Mouse (Mus musculus) MEL (cell line): ENCODE data around the gene Robo3. TPM values are rescaled to one million over a fixed set of nuclear protein-coding genes. Genes with fewer than 3 reads are reported as not detected.

Experiments used
- DNase-seq: peaks from one replicate; pipeline ENCODE4 v3.0.0; 2011; ENCODE audit warnings: low read depth, low spot score
- H3K27ac ChIP-seq: 2 replicates; pipeline ENCODE4 v1.5.1; 2012; ENCODE audit warnings: low read depth, mild to moderate bottlenecking, control low read depth, low read length, moderate library complexity; ENCODE audit not compliant: control insufficient read depth
- H3K27me3 ChIP-seq, 2 experiments: fragments of 150-350 bp in 1 of 2; sonication (generic) in 1 of 2; 2 replicates each; pipeline ENCODE4 v1.6.1; 2012; ENCODE audit warnings: low read length in 2 of 2, mild to moderate bottlenecking in 2 of 2, improper control_type of control experiment in 1 of 2, moderate library complexity in 1 of 2; ENCODE audit not compliant: insufficient read depth in 2 of 2, control insufficient read depth in 1 of 2
- H3K36me3 ChIP-seq, 2 experiments: 2 replicates each; pipeline ENCODE4 v1.6.1; 2012 to 2014; ENCODE audit warnings: low read length in 2 of 2, improper control_type of control experiment in 1 of 2, inconsistent platforms in 1 of 2, mild to moderate bottlenecking in 1 of 2; ENCODE audit not compliant: insufficient read depth in 2 of 2, control insufficient read depth in 1 of 2
- H3K4me1 ChIP-seq, 2 experiments: fragments of 150-350 bp in 1 of 2; sonication (generic) in 1 of 2; 2 replicates each; pipeline ENCODE4 v1.6.1; 2012; ENCODE audit warnings: low read length in 2 of 2, improper control_type of control experiment in 1 of 2, mild to moderate bottlenecking in 1 of 2; ENCODE audit not compliant: insufficient read depth in 2 of 2, control insufficient read depth in 1 of 2
- H3K4me3 ChIP-seq, 2 experiments: fragments of 150-350 bp in 1 of 2; sonication (generic) in 1 of 2; 2 replicates each; pipeline ENCODE4 v1.5.1; 2012; ENCODE audit warnings: low read depth in 2 of 2, low read length in 2 of 2, mild to moderate bottlenecking in 2 of 2, moderate library complexity in 2 of 2, control low read depth in 1 of 2, improper control_type of control experiment in 1 of 2; ENCODE audit not compliant: control insufficient read depth in 1 of 2, insufficient read depth in 1 of 2
- H3K79me2 ChIP-seq: 2 replicates; pipeline ENCODE4 v1.6.1; 2012; ENCODE audit warnings: mild to moderate bottlenecking, low read length, moderate library complexity; ENCODE audit not compliant: control insufficient read depth, poor library complexity, insufficient read depth
- H3K9ac ChIP-seq: 2 replicates; pipeline ENCODE4 v1.6.1; 2012; ENCODE audit warnings: low read depth, mild to moderate bottlenecking, control low read depth, low read length, moderate library complexity; ENCODE audit not compliant: control insufficient read depth, poor library complexity, severe bottlenecking
- H3K9me3 ChIP-seq: fragments of 150-350 bp; sonication (generic); replicated peaks from 2 replicates; pipeline ENCODE4 v1.6.1; 2012; ENCODE audit warnings: mild to moderate bottlenecking, low read length, improper control_type of control experiment, moderate library complexity; ENCODE audit not compliant: insufficient read depth
- BHLHE40 ChIP-seq: IDR thresholded peaks from 2 replicates; pipeline ENCODE4 v1.6.1; 2012; ENCODE audit warnings: low read depth, mild to moderate bottlenecking, inconsistent platforms, low read length, improper control_type of control experiment, borderline replicate concordance
- CHD2 ChIP-seq: IDR thresholded peaks from 2 replicates; pipeline ENCODE4 v1.6.1; 2011; ENCODE audit warnings: low read length, improper control_type of control experiment
- E2F4 ChIP-seq: IDR thresholded peaks from 2 replicates; pipeline ENCODE4 v1.6.1; 2011; ENCODE audit warnings: low read depth, low read length, improper control_type of control experiment, borderline replicate concordance
- ETS1 ChIP-seq: IDR thresholded peaks from 2 replicates; pipeline ENCODE4 v1.6.1; 2012; ENCODE audit warnings: low read depth, mild to moderate bottlenecking, inconsistent platforms, low read length, improper control_type of control experiment, moderate library complexity
- GABPA ChIP-seq: IDR thresholded peaks from 2 replicates; pipeline ENCODE4 v1.6.1; 2012; ENCODE audit warnings: low read depth, mild to moderate bottlenecking, inconsistent platforms, low read length, improper control_type of control experiment, moderate library complexity
- GATA1 ChIP-seq: IDR thresholded peaks from 2 replicates; pipeline ENCODE4 v1.6.1; 2011; ENCODE audit warnings: low read depth, low read length, improper control_type of control experiment
- HCFC1 ChIP-seq: IDR thresholded peaks from 2 replicates; pipeline ENCODE4 v1.6.1; 2012; ENCODE audit warnings: low read depth, mild to moderate bottlenecking, inconsistent platforms, low read length, improper control_type of control experiment, moderate library complexity
- KAT2A ChIP-seq: conservative IDR thresholded peaks from 2 replicates; pipeline ENCODE4 v1.6.1; 2012; ENCODE audit warnings: low read depth, low read length, improper control_type of control experiment, inconsistent platforms
- MAX ChIP-seq: IDR thresholded peaks from 2 replicates; pipeline ENCODE4 v1.6.1; 2011; ENCODE audit warnings: low read length, improper control_type of control experiment
- MAZ ChIP-seq: IDR thresholded peaks from 2 replicates; pipeline ENCODE4 v1.6.1; 2012; ENCODE audit warnings: low read depth, mild to moderate bottlenecking, inconsistent platforms, low read length, improper control_type of control experiment
- MEF2A ChIP-seq: IDR thresholded peaks from 2 replicates; pipeline ENCODE4 v1.6.1; 2014; ENCODE audit warnings: low read depth, mild to moderate bottlenecking, inconsistent platforms, low read length, improper control_type of control experiment; ENCODE audit not compliant: poor library complexity, insufficient replicate concordance, severe bottlenecking; ENCODE audit errors: extremely low read depth
- MYB ChIP-seq: IDR thresholded peaks from 2 replicates; pipeline ENCODE4 v1.6.1; 2011; ENCODE audit warnings: mild to moderate bottlenecking, low read depth, low read length, improper control_type of control experiment
- MYC ChIP-seq: IDR thresholded peaks from 2 replicates; pipeline ENCODE4 v1.6.1; 2011; ENCODE audit warnings: low read depth, mild to moderate bottlenecking, low read length, improper control_type of control experiment, moderate library complexity
- NRF1 ChIP-seq: IDR thresholded peaks from 2 replicates; pipeline ENCODE4 v1.6.1; 2014; ENCODE audit warnings: low read depth, mild to moderate bottlenecking, inconsistent platforms, low read length, improper control_type of control experiment, moderate library complexity; ENCODE audit not compliant: poor library complexity, insufficient read depth, severe bottlenecking
- POLR2AphosphoS5 ChIP-seq: IDR thresholded peaks from 2 replicates; pipeline ENCODE4 v1.6.1; 2012; ENCODE audit warnings: low read depth, borderline replicate concordance, mild to moderate bottlenecking, inconsistent platforms, low read length, moderate library complexity, mixed read lengths
- RCOR1 ChIP-seq: IDR thresholded peaks from 2 replicates; pipeline ENCODE4 v1.6.1; 2012; ENCODE audit warnings: low read depth, mild to moderate bottlenecking, inconsistent platforms, low read length, improper control_type of control experiment
- SMC3 ChIP-seq: IDR thresholded peaks from 2 replicates; pipeline ENCODE4 v1.6.1; 2011; ENCODE audit warnings: low read depth, low read length, improper control_type of control experiment
- TBP ChIP-seq: IDR thresholded peaks from 2 replicates; pipeline ENCODE4 v1.8.0; 2011; ENCODE audit warnings: low read depth, low read length, improper control_type of control experiment
- TCF12 ChIP-seq: IDR thresholded peaks from 2 replicates; pipeline ENCODE4 v1.6.1; 2014; ENCODE audit warnings: low read depth, mild to moderate bottlenecking, inconsistent platforms, low read length, improper control_type of control experiment, moderate library complexity
- USF1 ChIP-seq: IDR thresholded peaks from 2 replicates; pipeline ENCODE4 v1.6.1; 2014; ENCODE audit warnings: low read depth, mild to moderate bottlenecking, inconsistent platforms, low read length, improper control_type of control experiment, moderate library complexity
- USF2 ChIP-seq, 2 experiments: IDR thresholded peaks; 2 replicates each; pipeline ENCODE4 v1.6.1; 2011 to 2012; ENCODE audit warnings: improper control_type of control experiment in 2 of 2, low read length in 2 of 2, borderline replicate concordance in 1 of 2, inconsistent platforms in 1 of 2, low read depth in 1 of 2, mild to moderate bottlenecking in 1 of 2; ENCODE audit not compliant: insufficient read depth in 1 of 2
- ZKSCAN1 ChIP-seq: IDR thresholded peaks from 2 replicates; pipeline ENCODE4 v1.6.1; 2012; ENCODE audit warnings: low read depth, mild to moderate bottlenecking, inconsistent platforms, low read length, improper control_type of control experiment, moderate library complexity
- ZMIZ1 ChIP-seq: IDR thresholded peaks from 2 replicates; pipeline ENCODE4 v1.6.1; 2012; ENCODE audit warnings: low read depth, mild to moderate bottlenecking, inconsistent platforms, low read length, improper control_type of control experiment, moderate library complexity
- polyA plus RNA-seq, 2 experiments: library from polyadenylated mRNA; stranded (reverse) in 1 of 2; unstranded in 1 of 2; fragments of >175 nt in 1 of 2; fragments of >200 nt in 1 of 2; gene quantifications; 2 replicates each; pipeline versions ENCODE4 v1.2.1 to v1.2.4; 2012; ENCODE audit warnings: low replicate concordance in 2 of 2, low read depth in 1 of 2; ENCODE audit not compliant: insufficient read length in 2 of 2, insufficient read depth in 1 of 2, missing spikeins in 1 of 2
- total RNA-seq: library from RNA; depleted of rRNA; stranded (reverse); fragments of 300-350 nt; gene quantifications from 2 replicates; pipeline ENCODE4 v1.2.3, GENCODE M21; 2012

The Robo3 gene
- total and polyA plus RNA-seq, 3 experiments, result not detected

DNA sequence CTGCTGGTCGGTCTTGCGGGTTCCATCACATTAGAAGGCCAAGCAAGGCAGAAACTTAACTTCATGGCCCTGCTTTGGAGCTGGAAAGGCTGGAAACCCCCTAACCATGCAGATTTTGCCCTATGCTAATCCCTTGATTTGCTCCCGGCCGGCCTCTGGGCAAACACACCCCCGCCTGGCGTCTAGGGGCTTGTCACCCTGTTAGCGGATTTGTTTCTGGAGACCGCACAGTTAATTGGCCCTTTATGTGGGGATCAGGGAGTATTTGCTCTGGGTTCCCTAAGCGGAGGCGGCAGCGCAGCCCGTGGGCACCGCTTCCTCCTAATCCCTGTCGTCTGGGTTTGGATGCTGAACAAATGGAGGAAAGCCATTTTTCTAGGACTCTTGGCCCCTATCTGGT, 1.9 kb upstream of the Robo3 start:
- no peak overlapping the region for H3K9ac ChIP-seq
- H3K27ac ChIP-seq, result no peak overlapping the region
- no peak overlapping the region for H3K4me3 ChIP-seq
- H3K36me3 ChIP-seq, result no peaks in the 10 kb centered on the region
- TF ChIP-seq USF1 (no peak), KAT2A (no peak), MAZ (no peak), POLR2AphosphoS5 (no peak), TBP (no peak), ZKSCAN1 (no peak), E2F4 (no peak), MYB (no peak), TCF12 (no peak), MEF2A (no peak), CHD2 (no peak), ZMIZ1 (no peak), NRF1 (no peak), GABPA (no peak), RCOR1 (no peak)
- TF ChIP-seq, all 39 proteins: peak for 0
- H3K27me3 ChIP-seq, result peaks cover 0 to 3% of the 10 kb centered on the region in 2 experiments; a peak in 3 of 4 replicates
- no peaks in the 10 kb centered on the region for H3K79me2 ChIP-seq
- DNase-seq, result no peak
- no peaks in the 10 kb centered on the region for H3K9me3 ChIP-seq
- H3K4me1 ChIP-seq, result no peaks in the 10 kb centered on the region

DNA sequence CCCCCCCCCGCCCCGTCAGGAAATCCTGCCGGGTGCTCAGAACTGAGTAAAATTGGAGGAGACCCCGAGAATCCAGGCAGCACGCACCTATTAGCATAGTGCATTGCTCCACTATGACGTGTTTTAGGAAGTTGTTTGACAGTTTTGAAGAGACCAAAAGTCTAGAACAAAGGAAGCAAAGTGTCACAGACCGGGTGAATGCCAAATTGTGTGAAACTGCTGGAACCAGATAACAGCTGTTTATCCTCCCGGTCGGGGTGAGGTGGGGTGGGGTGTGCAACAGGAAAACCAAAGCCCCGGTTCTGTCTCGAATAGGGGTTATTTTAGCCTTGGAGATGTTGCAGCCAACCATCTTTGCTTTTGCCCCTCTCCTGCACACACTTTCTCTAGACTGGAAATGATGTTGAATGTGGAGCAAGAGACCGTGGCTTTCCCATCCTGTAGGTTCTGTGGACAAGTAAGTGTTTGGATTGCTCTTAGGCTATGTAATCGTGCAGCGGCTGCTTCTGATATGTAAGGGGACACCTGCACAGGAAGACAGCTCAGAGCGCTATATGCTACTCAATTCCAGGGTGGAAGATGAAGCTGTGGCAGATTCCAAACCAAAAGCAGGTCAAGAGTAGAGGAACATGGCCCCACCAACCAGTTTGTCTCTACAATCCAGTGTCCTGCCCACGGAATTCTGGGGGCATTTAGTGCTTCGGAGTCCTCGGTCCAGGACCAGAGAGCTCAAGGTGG, 946 bp upstream of the Robo3 start:
- no peaks in the 10 kb centered on the region for H3K79me2 ChIP-seq
- no peak overlapping the region for H3K27ac ChIP-seq
- DNase-seq, result peak; percentile 50
- no peak overlapping the region for H3K4me3 ChIP-seq
- no peaks in the 10 kb centered on the region for H3K4me1 ChIP-seq
- no peaks in the 10 kb centered on the region for H3K36me3 ChIP-seq
- TF ChIP-seq SMC3, result no peak
- TF ChIP-seq USF2 (IDR thresholded peaks at IDR 0.05; ENCODE audit: borderline replicate concordance in 1 of 2, insufficient read depth in 1 of 2, low read depth in 1 of 2, low read length in 2 of 2), result no peak
- no peak for TF ChIP-seq BHLHE40
- no peak for TF ChIP-seq MYC
- TF ChIP-seq TCF12, result no peak
- TF ChIP-seq MAX, result no peak
- no peak for TF ChIP-seq NRF1
- no peak for TF ChIP-seq ETS1
- no peak for TF ChIP-seq GATA1
- no peak for TF ChIP-seq HCFC1
- no peak for TF ChIP-seq TBP
- H3K9me3 ChIP-seq, result no peaks in the 10 kb centered on the region
- H3K27me3 ChIP-seq, result no peaks in the 10 kb centered on the region; a peak in 1 of 4 replicates
- H3K9ac ChIP-seq, result no peak overlapping the region
